Mouse (Mus musculus): ENCODE measurements around the gene Agap2. TPM values are rescaled to one million over a fixed set of nuclear protein-coding genes. Genes with fewer than 3 reads are reported as not detected.

Gene Agap2
- polyA plus RNA-seq, 1 experiment from 2014 or later, result not detected

GRCm38 (mm10) chr10:127078677-127079575 is 3.8 kb downstream of the Agap2 start:
- H3K9ac ChIP-seq (replicated peaks), result peak overlapping the region; percentile 60
- peaks cover 92% of the 10 kb centered on the region for H3K27me3 ChIP-seq
- ATAC-seq (ENCODE audit: insufficient number of reproducible peaks, insufficient read depth, low FRiP score, low TSS enrichment, low read depth), result 0 out of 2 replicates have a peak, but pooled peaks have one; percentile 23
- H3K4me1 ChIP-seq (replicated peaks), result peaks cover 44% of the 10 kb centered on the region
- no peaks in the 10 kb centered on the region for H3K9me3 ChIP-seq
- no peaks in the 10 kb centered on the region for H3K36me3 ChIP-seq
- under 1% methylated on average over 38 of the region's 49 CpGs for WGBS
- H3K27ac ChIP-seq, result no peak overlapping the region
- peak overlapping the region; percentile 54 for H3K4me3 ChIP-seq (replicated peaks)
- H3K4me2 ChIP-seq, result peak overlapping the region; percentile 99

DNA sequence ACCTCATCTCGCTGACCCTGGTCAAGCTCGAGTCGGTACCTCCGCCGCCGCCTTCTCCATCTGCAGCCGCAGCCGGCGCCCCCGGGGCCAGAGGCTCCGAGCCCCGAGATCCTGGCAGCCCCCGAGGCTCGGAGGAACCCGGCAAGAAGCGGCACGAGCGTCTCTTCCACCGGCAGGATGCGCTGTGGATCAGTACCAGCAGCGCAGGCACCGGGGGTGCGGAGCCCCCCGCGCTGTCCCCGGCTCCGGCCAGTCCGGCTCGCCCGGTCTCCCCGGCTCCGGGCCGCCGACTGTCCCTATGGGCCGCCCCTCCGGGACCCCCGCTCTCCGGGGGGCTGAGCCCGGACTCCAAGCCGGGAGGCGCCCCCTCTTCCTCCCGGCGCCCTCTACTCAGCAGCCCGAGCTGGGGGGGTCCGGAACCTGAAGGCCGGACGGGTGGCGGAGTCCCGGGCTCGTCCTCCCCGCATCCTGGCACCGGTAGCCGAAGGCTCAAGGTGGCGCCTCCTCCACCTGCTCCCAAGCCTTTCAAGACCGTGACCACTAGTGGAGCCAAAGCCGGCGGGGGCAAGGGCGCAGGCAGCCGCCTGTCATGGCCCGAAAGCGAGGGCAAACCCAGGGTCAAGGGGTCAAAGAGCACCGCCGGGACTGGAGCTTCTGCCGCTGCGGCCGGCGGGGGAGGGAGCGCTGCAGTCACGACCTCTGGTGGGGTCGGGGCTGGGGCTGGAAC is 4.7 kb downstream of the Agap2 start:
- peak overlapping the region; percentile 54 for H3K4me3 ChIP-seq (replicated peaks)
- H3K9me3 ChIP-seq, result no peaks in the 10 kb centered on the region
- H3K36me3 ChIP-seq, result no peaks in the 10 kb centered on the region
- H3K4me2 ChIP-seq, result peak overlapping the region; percentile 99
- peaks cover 44% of the 10 kb centered on the region for H3K4me1 ChIP-seq (replicated peaks)
- 3% methylated on average over 63 of the region's 70 CpGs for WGBS
- H3K27me3 ChIP-seq, result peaks cover 99% of the 10 kb centered on the region
- H3K9ac ChIP-seq (replicated peaks), result peak overlapping the region; percentile 60
- H3K27ac ChIP-seq, result no peak overlapping the region
- ATAC-seq (ENCODE audit: insufficient number of reproducible peaks, insufficient read depth, low FRiP score, low TSS enrichment, low read depth), result no peak

- H3K9me3 ChIP-seq, result no peaks in the 10 kb centered on the region
- H3K36me3 ChIP-seq, result no peaks in the 10 kb centered on the region
- H3K4me1 ChIP-seq (replicated peaks), result peaks cover 44% of the 10 kb centered on the region
- 2% methylated on average over 48 of the region's 48 CpGs for WGBS
- no peak overlapping the region; the same call in 1 of the 2 replicates for H3K9ac ChIP-seq (replicated peaks)
- peak overlapping the region; percentile 54 for H3K4me3 ChIP-seq (replicated peaks)
- no peak for ATAC-seq (ENCODE audit: insufficient number of reproducible peaks, insufficient read depth, low FRiP score, low TSS enrichment, low read depth)
- peak overlapping the region; percentile 50 for H3K4me2 ChIP-seq
- peaks cover 94% of the 10 kb centered on the region for H3K27me3 ChIP-seq
- no peak overlapping the region for H3K27ac ChIP-seq
Measured at GRCm38 (mm10) chr10:127080901-127081780, 6.1 kb downstream of the Agap2 start.

DNA sequence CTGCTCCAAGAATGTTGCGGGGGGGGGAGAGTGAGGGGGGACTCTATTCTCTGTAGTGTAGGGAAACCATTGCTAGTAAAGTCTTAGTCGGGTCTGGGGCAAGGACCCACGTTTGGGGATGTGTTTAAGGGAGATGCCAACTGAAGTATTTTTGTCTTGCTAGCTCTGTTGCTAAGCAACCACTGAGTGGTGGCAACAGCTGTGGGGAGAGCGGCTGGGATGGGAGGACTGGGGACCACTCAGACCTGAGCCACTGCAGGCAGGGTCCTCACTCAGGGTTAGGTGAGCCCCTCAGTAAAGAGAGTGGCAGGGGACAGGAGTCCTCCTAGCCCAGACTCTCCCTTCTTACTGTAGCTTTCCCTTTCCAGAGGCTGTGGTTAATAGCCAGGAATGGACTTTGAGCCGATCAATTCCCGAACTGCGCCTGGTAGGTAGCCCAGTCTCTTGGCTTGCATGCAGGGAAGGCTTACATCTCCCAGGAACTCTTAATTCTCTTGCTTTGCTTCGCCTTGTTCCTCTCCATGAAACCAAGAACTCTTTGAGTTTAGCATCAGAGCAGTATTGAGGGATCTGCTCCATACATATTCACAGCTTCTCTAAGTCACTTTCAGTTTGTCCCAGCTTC is 7.0 kb downstream of the Agap2 start:
- 0 out of 2 replicates have a peak overlapping the region, but pooled peaks have one; percentile 50 for H3K4me2 ChIP-seq
- H3K9ac ChIP-seq (replicated peaks), result no peak overlapping the region
- H3K4me1 ChIP-seq (replicated peaks), result peaks cover 44% of the 10 kb centered on the region
- 0 out of 2 replicates have a peak, but pooled peaks have one; percentile 22 for ATAC-seq (ENCODE audit: insufficient number of reproducible peaks, insufficient read depth, low FRiP score, low TSS enrichment, low read depth)
- peaks cover 94% of the 10 kb centered on the region for H3K27me3 ChIP-seq
- H3K9me3 ChIP-seq, result no peaks in the 10 kb centered on the region
- WGBS, result 24% methylated on average over 8 of the region's 8 CpGs
- H3K36me3 ChIP-seq, result no peaks in the 10 kb centered on the region
- H3K4me3 ChIP-seq (replicated peaks), result peak overlapping the region; percentile 54; the same call in 1 of the 2 replicates
- H3K27ac ChIP-seq, result no peak overlapping the region

DNA sequence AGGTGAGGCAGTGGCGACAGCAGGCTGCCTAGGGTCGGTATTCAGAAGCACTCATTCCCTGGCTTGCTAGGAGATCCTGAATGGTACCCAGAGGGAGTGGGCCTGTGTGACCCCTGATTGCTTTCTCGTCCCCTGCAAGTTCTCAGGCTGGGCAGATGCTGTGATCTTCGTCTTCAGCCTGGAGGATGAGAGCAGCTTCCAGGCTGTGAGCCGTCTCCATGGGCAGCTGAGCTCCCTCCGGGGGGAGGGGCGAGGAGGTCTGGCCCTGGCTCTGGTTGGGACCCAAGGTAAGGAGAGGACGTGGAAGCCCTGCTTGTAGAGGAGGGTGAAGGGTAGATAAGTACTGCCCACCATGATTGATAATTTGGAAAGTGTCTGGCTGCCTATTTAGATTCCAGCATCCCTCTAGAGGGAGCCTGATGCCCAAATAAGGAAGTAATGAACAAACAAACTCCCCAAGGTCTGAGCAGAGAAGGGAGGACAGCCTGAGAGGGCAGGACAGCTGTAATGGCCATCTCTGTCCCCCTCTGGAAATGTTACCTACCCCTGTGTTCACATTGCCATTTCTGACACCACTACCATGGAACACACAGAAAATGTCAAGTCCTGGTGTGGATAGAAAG is 8.3 kb downstream of the Agap2 start:
- Histone ChIP-seq H3K4me1 (replicated peaks) (peaks cover 35% of the 10 kb centered on the region), H3K27me3 (peaks cover 95% of the 10 kb centered on the region), H3K4me2 (no peak overlapping the region), H3K9ac (replicated peaks) (no peak overlapping the region), H3K27ac (no peak overlapping the region), H3K4me3 (replicated peaks) (no peak overlapping the region), H3K9me3 (no peaks in the 10 kb centered on the region), H3K36me3 (no peaks in the 10 kb centered on the region)
- ATAC-seq (ENCODE audit: insufficient number of reproducible peaks, insufficient read depth, low FRiP score, low TSS enrichment, low read depth), result no peak
- WGBS, result 33% methylated on average over 8 of the region's 8 CpGs

- no peaks in the 10 kb centered on the region for H3K9me3 ChIP-seq
- H3K36me3 ChIP-seq, result no peaks in the 10 kb centered on the region
- no peak for ATAC-seq (ENCODE audit: insufficient number of reproducible peaks, insufficient read depth, low FRiP score, low TSS enrichment, low read depth)
- H3K27me3 ChIP-seq, result peaks cover 95% of the 10 kb centered on the region
- 47% methylated on average over 5 of the region's 5 CpGs for WGBS
- no peak overlapping the region for H3K4me3 ChIP-seq (replicated peaks)
- no peak overlapping the region for H3K4me2 ChIP-seq
- H3K4me1 ChIP-seq (replicated peaks), result peaks cover 33% of the 10 kb centered on the region
- no peak overlapping the region for H3K27ac ChIP-seq
- H3K9ac ChIP-seq (replicated peaks), result no peak overlapping the region
Measured at GRCm38 (mm10) chr10:127083915-127084306, 8.8 kb downstream of the Agap2 start.

- Histone ChIP-seq H3K27me3 (peaks cover 95% of the 10 kb centered on the region), H3K27ac (no peak overlapping the region), H3K9me3 (no peaks in the 10 kb centered on the region), H3K9ac (replicated peaks) (no peak overlapping the region), H3K4me3 (replicated peaks) (no peak overlapping the region), H3K4me2 (no peak overlapping the region), H3K36me3 (no peaks in the 10 kb centered on the region), H3K4me1 (replicated peaks) (peaks cover 21% of the 10 kb centered on the region)
- 76% methylated on average over 9 of the region's 9 CpGs for WGBS
- no peak for ATAC-seq (ENCODE audit: insufficient number of reproducible peaks, insufficient read depth, low FRiP score, low TSS enrichment, low read depth)
Measured at GRCm38 (mm10) chr10:127085052-127085451, 10.0 kb downstream of the Agap2 start.

GRCm38 (mm10) chr10:127085633-127086032 is 10.5 kb downstream of the Agap2 start:
- Histone ChIP-seq H3K27ac (no peak overlapping the region), H3K9ac (replicated peaks) (no peak overlapping the region), H3K4me2 (no peak overlapping the region), H3K9me3 (no peaks in the 10 kb centered on the region), H3K27me3 (peaks cover 95% of the 10 kb centered on the region), H3K4me1 (replicated peaks) (peaks cover 16% of the 10 kb centered on the region), H3K4me3 (replicated peaks) (no peak overlapping the region), H3K36me3 (no peaks in the 10 kb centered on the region)
- 64% methylated on average over 6 of the region's 6 CpGs for WGBS
- ATAC-seq (ENCODE audit: insufficient number of reproducible peaks, insufficient read depth, low FRiP score, low TSS enrichment, low read depth), result no peak

DNA sequence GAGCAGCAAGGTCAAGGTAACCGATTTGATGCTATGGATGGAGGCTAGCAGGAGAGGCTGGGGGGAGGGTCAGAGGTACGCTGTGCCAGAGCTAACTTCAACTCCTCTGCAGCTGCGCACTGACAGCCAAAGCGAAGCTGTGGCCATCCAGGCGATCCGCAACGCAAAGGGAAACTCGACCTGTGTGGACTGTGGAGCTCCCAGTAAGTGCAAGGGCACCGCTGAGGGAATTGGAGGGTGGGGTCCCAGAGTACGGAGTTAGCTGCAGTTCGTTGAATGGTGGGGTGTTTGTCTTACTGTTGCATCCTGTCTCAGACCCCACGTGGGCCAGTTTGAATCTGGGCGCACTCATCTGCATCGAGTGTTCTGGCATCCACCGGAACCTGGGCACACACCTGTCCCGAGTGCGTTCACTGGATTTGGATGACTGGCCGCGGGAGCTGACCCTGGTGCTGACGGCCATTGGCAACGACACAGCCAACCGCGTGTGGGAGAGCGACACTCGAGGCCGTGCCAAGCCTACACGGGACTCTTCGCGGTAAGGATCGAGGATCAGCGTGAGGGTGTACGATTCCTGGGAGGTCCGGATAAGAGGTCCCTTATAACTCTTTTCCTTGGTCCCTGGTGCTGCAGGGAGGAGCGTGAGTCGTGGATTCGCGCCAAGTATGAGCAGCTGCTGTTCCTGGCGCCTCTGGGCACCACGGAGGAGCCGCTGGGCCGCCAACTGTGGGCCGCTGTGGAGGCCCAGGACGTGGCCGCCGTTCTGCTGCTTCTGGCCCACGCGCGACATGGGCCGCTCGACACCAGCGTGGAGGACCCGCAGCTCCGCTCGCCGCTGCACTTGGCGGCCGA is 15.7 kb downstream of the Agap2 start:
- H3K4me2 ChIP-seq, result peak overlapping the region; percentile 35; the same call in 1 of the 2 replicates
- 10% methylated on average over 57 of the region's 57 CpGs for WGBS
- H3K27ac ChIP-seq, result no peak overlapping the region
- peak overlapping the region; percentile 27 for H3K4me3 ChIP-seq (replicated peaks)
- H3K9ac ChIP-seq (replicated peaks), result no peak overlapping the region
- 0 out of 2 replicates have a peak, but pooled peaks have one; percentile 16 for ATAC-seq (ENCODE audit: insufficient number of reproducible peaks, insufficient read depth, low FRiP score, low TSS enrichment, low read depth)
- peaks cover 10% of the 10 kb centered on the region for H3K36me3 ChIP-seq
- H3K27me3 ChIP-seq, result peaks cover 82% of the 10 kb centered on the region
- peaks cover 13% of the 10 kb centered on the region for H3K4me1 ChIP-seq (replicated peaks)
- H3K9me3 ChIP-seq, result no peaks in the 10 kb centered on the region
